8 mouse cellular contexts compared by ENCODE assay signal in genomic region chr10:80569664-80570066, GRCm38 (mm10). TPM values are rescaled to one million over a fixed set of nuclear protein-coding genes. Genes with fewer than 3 reads are reported as not detected.
DNase-seq lines count a peak whose midpoint lies in the region; ATAC-seq lines count a peak whose summit lies in the region.

No protein-coding gene starts in this region.

- peak overlapping the region; percentile 47 for H3K9ac ChIP-seq in heart, embryonic 14.5 days (ENCODE audit: low read length)
- H3K9ac ChIP-seq in limb, embryonic 12.5 days (replicated peaks), result no peak overlapping the region

- 39% methylated on average over 10 of the region's 10 CpGs for WGBS in heart, embryonic 14.5 days
- WGBS in limb, embryonic 12.5 days, result 32% methylated on average over 10 of the region's 10 CpGs

- H3K27me3 ChIP-seq in heart, embryonic 14.5 days (ENCODE audit: control insufficient read depth, insufficient read depth, low read length), result no peaks in the 10 kb centered on the region
- H3K27me3 ChIP-seq in limb, embryonic 12.5 days, result no peaks in the 10 kb centered on the region

- no peak overlapping the region; a peak in 1 of 4 replicates for H3K4me3 ChIP-seq in heart, embryonic 14.5 days (ENCODE audit: control insufficient read depth in 1 of 2, insufficient read depth in 1 of 2, low read depth in 1 of 2, low read length in 2 of 2)
- peak overlapping the region; percentile 9; the same call in 1 of the 2 replicates for H3K4me3 ChIP-seq in limb, embryonic 12.5 days (replicated peaks)

- ATAC-seq in heart, embryonic 14.5 days (ENCODE audit: insufficient number of reproducible peaks, insufficient read depth, low FRiP score, low read depth), result peak; percentile 45; the same call in 1 of the 2 replicates
- no peak for ATAC-seq in limb, embryonic 12.5 days (ENCODE audit: insufficient number of reproducible peaks, insufficient read depth, low FRiP score, low TSS enrichment, low read depth)

- H3K4me2 ChIP-seq in heart, embryonic 14.5 days (ENCODE audit: low read length), result peak overlapping the region; percentile 47
- H3K4me2 ChIP-seq in limb, embryonic 12.5 days, result peak overlapping the region; percentile 61

- H3K9me3 ChIP-seq in heart, embryonic 14.5 days (ENCODE audit: control insufficient read depth, low read length), result no peaks in the 10 kb centered on the region
- H3K9me3 ChIP-seq in limb, embryonic 12.5 days, result no peaks in the 10 kb centered on the region

- H3K4me1 ChIP-seq in heart, embryonic 14.5 days (ENCODE audit: control insufficient read depth in 2 of 2, insufficient read depth in 2 of 2, low read length in 2 of 2), result peaks cover 28 to 54% of the 10 kb centered on the region in 2 experiments
- peaks cover 51% of the 10 kb centered on the region for H3K4me1 ChIP-seq in limb, embryonic 12.5 days (replicated peaks)

- H3K27ac ChIP-seq in heart, embryonic 14.5 days (replicated peaks in 1 of 2; ENCODE audit: control insufficient read depth in 1 of 2, insufficient read depth in 1 of 2, low read depth in 2 of 2, low read length in 2 of 2), result peak overlapping the region in 1 of 2 experiments; percentile 37; a peak in 2 of 4 replicates
- 0 out of 2 replicates have a peak overlapping the region, but pooled peaks have one; percentile 29 for H3K27ac ChIP-seq in limb, embryonic 12.5 days

- peak; percentile 60 for DNase-seq in layer of hippocampus, adult 11-12 months (ENCODE audit: low spot score)
- no peak for DNase-seq in layer of hippocampus, adult 8-10 months (ENCODE audit: low spot score in 2 of 2)
- peak; percentile 90 for DNase-seq in c-Kit-positive CD71-positive TER-119-positive erythroid progenitor cells, embryonic 14.5 days (ENCODE audit: low spot score)
- peak; percentile 49 to 68 for DNase-seq in natural killer cell, adult 2 months (ENCODE audit: low spot score in 2 of 2)
- no peak for DNase-seq in cerebellum, adult 11-12 months
- no peak for DNase-seq in frontal cortex, postnatal 36 days (ENCODE audit: low spot score in 2 of 2)

- H3K36me3 ChIP-seq in heart, embryonic 14.5 days (ENCODE audit: control insufficient read depth, insufficient read depth, low read length), result peaks cover 19% of the 10 kb centered on the region; the same call in 1 of the 2 replicates
- peaks cover 23% of the 10 kb centered on the region for H3K36me3 ChIP-seq in limb, embryonic 12.5 days

RNA-seq across cellular contexts. Expression of gene Klf16, which starts 7.5 kb away (rescaled TPM):
- 10 to 100 TPM; 47.5 to 51.9 (median 49.3) TPM for total RNA-seq in layer of hippocampus, adult 8-10 months (2022)
- 3.5 and 5.0 TPM in 2 replicates for polyA plus RNA-seq in heart, embryonic 14.5 days (2014; fragmentation: Nextera tagmentation; extraction: Ambion mirVana)
- 12.1 and 12.4 TPM in 2 replicates for polyA plus RNA-seq in limb, embryonic 12.5 days (2016; fragmentation: Nextera tagmentation; extraction: Ambion mirVana)

RNA-seq across cellular contexts. Expression of gene Rexo1, which starts 8.3 kb away (rescaled TPM):
- 10 to 100 TPM; 45.3 to 53.2 (median 49.5) TPM for total RNA-seq in layer of hippocampus, adult 8-10 months (2022)
- 16.7 and 17.0 TPM in 2 replicates for polyA plus RNA-seq in heart, embryonic 14.5 days (2014; fragmentation: Nextera tagmentation; extraction: Ambion mirVana)
- 33.4 and 34.1 TPM in 2 replicates for polyA plus RNA-seq in limb, embryonic 12.5 days (2016; fragmentation: Nextera tagmentation; extraction: Ambion mirVana)

RNA-seq across cellular contexts. Expression of gene Abhd17a, which starts 20.5 kb away (rescaled TPM):
- 100 to 1,000 TPM; 144 to 155 (median 147) TPM for total RNA-seq in layer of hippocampus, adult 8-10 months (2022)
- 119 and 141 TPM in 2 replicates for polyA plus RNA-seq in heart, embryonic 14.5 days (2014; fragmentation: Nextera tagmentation; extraction: Ambion mirVana)
- 108 and 110 TPM in 2 replicates for polyA plus RNA-seq in limb, embryonic 12.5 days (2016; fragmentation: Nextera tagmentation; extraction: Ambion mirVana)

RNA-seq across cellular contexts. Expression of gene Atp8b3, which starts 30.7 kb away (rescaled TPM):
- total RNA-seq in layer of hippocampus, adult 8-10 months (2022), result 1 to 10 TPM in 1 of 4 experiments, under 1 TPM in 3; 0.11 to 1.2 (median 0.17) TPM
- 0.08 and 0.09 TPM in 2 replicates for polyA plus RNA-seq in heart, embryonic 14.5 days (2014; fragmentation: Nextera tagmentation; extraction: Ambion mirVana)
- polyA plus RNA-seq in limb, embryonic 12.5 days (2016; fragmentation: Nextera tagmentation; extraction: Ambion mirVana), result 0.29 and 0.50 TPM in 2 replicates

RNA-seq across cellular contexts. Expression of gene Scamp4, which starts 33.0 kb away (rescaled TPM):
- total RNA-seq in layer of hippocampus, adult 8-10 months (2022), result 10 to 100 TPM; 39.3 to 58.6 (median 42.8) TPM
- polyA plus RNA-seq in heart, embryonic 14.5 days (2014; fragmentation: Nextera tagmentation; extraction: Ambion mirVana), result 65.9 and 67.1 TPM in 2 replicates
- 62.1 and 66.0 TPM in 2 replicates for polyA plus RNA-seq in limb, embryonic 12.5 days (2016; fragmentation: Nextera tagmentation; extraction: Ambion mirVana)

Comparison
In these comparisons a context has a peak if more than half of its experiments do, and no peak if none do; other contexts are left out.
1. DNase-seq: peak in layer of hippocampus, adult 11-12 months (single experiment), c-Kit-positive CD71-positive TER-119-positive erythroid progenitor cells, embryonic 14.5 days (single experiment) and natural killer cell, adult 2 months (2 of 2); none in layer of hippocampus, adult 8-10 months (0 of 2), cerebellum, adult 11-12 months (single experiment) and frontal cortex, postnatal 36 days (0 of 2).